Mouse (Mus musculus) layer of hippocampus, adult 2 months (tissue): ENCODE measurements around the gene Bpifb9b. TPM values are rescaled to one million over a fixed set of nuclear protein-coding genes. Genes with fewer than 3 reads are reported as not detected.
"Not testable (repeated sequence)": the region's sequence is repeated elsewhere in the genome, so short reads cannot be mapped to it uniquely, and the experiment has no call there.

ENCODE experiments used
- DNase-seq, 2 experiments: peaks; one replicate each; pipeline ENCODE4 v3.0.0; 2022; ENCODE audit warnings: low spot score in 2 of 2
- H3K27ac ChIP-seq: fragments of 200-600 bp; 2 replicates; pipeline ENCODE4 v1.8.1; 2022
- H3K4me3 ChIP-seq: fragments of 200-600 bp; 2 replicates; pipeline ENCODE4 v1.8.1; 2022; ENCODE audit warnings: mild to moderate bottlenecking
- CTCF ChIP-seq: fragments of 200-600 bp; conservative IDR thresholded peaks from 2 replicates; pipeline ENCODE4 v1.8.1; 2022; ENCODE audit warnings: antibody characterized with exemption, mild to moderate bottlenecking, moderate library complexity
- long read RNA-seq, 2 experiments: library from polyadenylated mRNA; stranded (forward); transcript quantifications; one replicate each; pipeline ENCODE4 v2.0.0; 2021; ENCODE audit warnings: borderline mapping rate in 2 of 2
- total RNA-seq, 2 experiments: library from RNA; stranded (reverse); gene quantifications; 2 replicates each; pipeline ENCODE4 v1.2.3; 2021

Gene Bpifb9b
- not detected for total RNA-seq
- long read RNA-seq, experiment 1 = 0 reads
- long read RNA-seq, experiment 2 = 0 reads

DNA sequence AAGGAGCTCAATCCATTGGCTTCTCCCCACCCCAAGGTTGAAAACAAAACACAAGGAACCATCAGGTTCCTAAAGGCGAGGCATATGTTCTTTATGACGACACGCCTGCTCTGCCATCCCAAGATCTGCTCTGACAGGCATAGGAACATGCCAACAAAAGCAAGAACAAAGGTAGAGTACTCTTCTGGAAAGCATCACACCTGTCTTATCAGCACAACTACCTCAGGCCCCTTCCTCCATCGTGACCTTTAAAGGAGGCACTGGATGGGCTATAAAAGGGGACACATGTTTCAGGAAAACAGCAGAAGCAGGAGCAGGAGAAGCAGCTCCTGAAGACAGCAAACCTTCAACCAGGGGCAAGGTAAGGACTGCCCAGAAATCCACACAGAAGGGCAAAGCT, at the start of gene Bpifb9b:
Gene Bpifb9b, plus strand, starts transcription at position 301 of the 400 bp plus-strand sequence.
- DNase-seq, H3K4me3 ChIP-seq, H3K27ac ChIP-seq: not testable (repeated sequence)

DNA sequence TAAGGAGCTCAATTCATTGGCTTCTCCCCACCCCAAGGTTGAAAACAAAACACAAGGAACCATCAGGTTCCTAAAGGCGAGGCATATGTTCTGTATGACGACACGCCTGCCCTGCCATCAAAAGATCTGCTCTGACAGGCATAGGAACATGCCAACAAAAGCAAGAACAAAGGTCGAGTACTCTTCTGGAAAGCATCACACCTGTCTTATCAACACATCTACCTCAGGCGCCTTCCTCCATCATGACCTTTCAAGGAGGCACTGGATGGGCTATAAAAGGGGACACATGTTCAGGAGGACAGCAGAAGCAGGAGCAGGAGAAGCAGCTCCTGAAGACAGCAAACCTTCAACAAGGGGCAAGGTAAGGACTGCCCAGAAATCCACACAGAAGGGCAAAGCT, 49.5 kb upstream of the Bpifb9b start, which contains the start of gene Bpifb9a:
Gene Bpifb9a, plus strand, starts transcription at position 301 of the 400 bp plus-strand sequence.
- H3K4me3 ChIP-seq, DNase-seq: not testable (repeated sequence)

DNA sequence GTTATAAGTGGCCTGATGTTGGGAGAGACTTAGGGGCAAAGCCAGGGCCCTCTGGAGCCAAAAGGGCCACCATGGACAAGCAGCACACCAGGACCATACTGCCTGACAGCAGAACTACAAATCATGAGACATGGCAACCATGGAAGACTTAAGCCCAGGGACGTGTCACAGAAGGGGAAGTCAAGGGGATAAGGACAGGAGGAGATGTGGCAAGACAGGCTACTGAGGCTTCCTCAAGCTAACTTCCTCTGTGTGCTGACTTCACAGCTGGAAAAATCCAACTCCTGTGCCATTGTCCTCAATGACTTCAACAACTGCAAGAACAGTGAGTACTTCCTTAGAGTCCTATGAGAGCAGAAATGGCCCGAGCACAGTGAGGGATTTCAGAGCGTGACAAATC, 42.6 kb upstream of the Bpifb9b start:
- DNase-seq, H3K27ac ChIP-seq: not testable (repeated sequence)

More for the DNA sequence above, 49.5 kb upstream of the Bpifb9b start, which contains the start of gene Bpifb9a:
- H3K27ac ChIP-seq = not testable (repeated sequence)

DNA sequence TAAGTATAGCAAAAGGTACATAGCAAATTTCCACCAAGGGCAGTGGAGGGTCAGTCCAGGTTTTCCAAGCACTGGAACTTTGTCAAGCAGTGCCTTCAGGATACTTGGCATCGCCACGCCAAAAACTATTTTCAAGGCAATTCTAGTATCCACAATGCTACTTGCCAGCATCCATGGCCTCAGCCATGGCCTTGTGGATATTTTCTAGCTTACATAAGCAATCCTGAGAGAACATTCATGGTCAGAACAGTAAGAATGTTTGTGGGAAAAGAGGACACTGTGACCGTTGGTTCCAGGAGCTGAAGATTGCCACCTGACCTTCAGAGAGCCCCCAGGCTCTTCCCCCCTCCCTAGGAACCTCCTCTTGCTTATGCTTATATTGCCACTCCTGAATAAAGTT, 15.2 kb upstream of the Bpifb9b start:
- not testable (repeated sequence) for DNase-seq, H3K4me3 ChIP-seq, H3K27ac ChIP-seq

More for the DNA sequence above, 42.6 kb upstream of the Bpifb9b start:
- H3K4me3 ChIP-seq = not testable (repeated sequence)

DNA sequence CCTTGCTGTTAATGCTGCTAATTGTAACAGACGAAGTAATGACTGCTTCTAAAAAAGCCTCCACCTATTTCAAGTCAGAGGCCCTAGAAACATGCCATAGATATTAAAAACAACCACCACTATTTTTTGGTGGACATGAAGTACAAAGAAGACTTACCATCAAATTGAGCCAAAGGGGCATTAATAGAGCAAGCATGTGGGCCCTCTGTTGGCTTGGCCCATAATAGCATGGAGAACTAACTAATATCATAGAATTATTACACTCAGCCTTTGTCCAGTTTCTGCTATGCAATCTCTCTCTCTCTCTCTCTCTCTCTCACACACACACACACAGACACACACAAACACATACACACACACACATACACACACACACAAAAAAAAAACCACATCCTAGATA, 14.2 kb upstream of the Bpifb9b start:
- DNase-seq = no peak
- Histone ChIP-seq H3K27ac (no peak overlapping the region), H3K4me3 (no peak overlapping the region)
- TF ChIP-seq CTCF = peak; percentile 57

DNA sequence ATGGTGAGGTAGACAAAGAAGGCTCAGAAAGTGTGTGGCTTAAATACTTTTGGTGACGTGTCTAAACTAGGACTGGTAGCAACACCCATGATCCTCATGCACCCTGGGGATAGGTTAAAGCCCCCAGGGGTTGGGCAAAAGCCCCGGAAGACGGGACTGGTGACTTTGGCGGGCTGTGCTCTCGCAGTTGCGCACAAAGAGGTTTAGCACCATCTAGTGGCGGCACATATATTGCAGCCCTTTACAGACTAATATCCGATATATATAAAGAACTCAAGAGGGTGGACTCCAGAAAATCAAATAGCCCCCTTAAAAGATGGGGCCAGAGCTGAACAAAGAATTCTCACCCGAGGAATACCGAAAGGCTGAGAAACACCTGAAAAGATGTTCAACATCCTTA, 12.3 kb upstream of the Bpifb9b start:
- not testable (repeated sequence) for H3K27ac ChIP-seq, H3K4me3 ChIP-seq
- peak in 1 of 2 experiments; percentile 54 for DNase-seq
- TF ChIP-seq CTCF = peak; percentile 78

DNA sequence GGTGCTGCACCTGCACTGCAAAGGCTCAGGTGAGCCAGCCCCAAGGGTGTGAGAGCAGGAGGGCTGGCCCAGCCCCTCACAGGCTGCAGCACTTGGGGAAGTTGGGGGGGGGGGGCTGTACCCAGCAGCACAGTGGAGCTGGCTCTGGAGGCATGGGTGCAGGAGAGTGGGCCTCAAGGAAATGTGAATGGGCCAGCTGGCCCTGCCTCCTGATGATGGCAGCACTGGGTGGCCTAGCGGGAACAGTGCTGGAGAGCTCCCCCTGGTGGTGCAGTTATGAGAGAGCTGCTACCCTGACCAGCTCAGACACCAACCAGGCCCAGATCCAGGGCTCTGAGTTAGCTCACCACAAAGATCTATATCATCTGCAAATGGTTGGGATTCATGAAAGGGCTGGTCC, 6.5 kb upstream of the Bpifb9b start:
- H3K27ac ChIP-seq = no peak overlapping the region
- H3K4me3 ChIP-seq = no peak overlapping the region
- TF ChIP-seq CTCF = peak; percentile 85
- peak; percentile 25 to 71 for DNase-seq

DNA sequence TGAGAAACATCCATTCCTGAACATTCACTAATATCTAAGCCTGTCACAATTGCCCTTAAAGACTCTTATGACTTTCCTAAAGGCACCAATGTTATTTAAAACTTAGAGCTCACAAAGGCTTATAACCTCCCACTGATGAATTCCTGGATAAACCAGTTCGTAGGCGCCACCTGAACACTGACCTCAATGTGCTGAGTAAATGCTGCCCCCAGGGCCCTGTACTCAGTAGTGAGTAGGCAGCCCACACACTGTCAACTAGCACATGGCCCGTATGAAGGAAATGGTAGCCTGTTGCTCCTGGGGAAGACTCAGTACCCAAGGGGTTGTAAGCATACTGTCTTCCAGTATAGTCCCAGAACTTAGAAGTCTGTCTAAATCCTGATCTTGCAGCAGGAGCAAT, 5.3 kb upstream of the Bpifb9b start:
- H3K27ac ChIP-seq = no peak overlapping the region
- H3K4me3 ChIP-seq = no peak overlapping the region
- no peak for DNase-seq
- no peak for TF ChIP-seq CTCF

DNA sequence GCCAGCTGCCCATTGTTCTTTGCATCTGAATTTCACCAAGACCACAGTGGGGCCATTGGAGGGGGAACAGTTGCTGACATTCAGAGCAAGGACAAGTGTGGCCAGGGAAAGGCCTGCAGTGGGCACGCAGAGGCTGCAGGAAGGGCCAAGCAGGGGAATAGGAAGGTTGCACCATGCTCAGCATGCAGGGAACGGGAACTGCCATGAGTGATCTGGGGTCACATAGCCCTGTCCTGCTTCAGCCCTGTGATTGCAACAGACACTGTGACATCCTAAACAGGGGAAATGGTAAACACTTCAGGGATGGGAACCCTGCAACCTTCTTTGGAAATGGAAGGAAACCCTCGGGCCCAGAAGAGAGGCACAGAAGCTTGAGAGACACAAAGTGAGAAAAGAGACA, 2.4 kb upstream of the Bpifb9b start:
- H3K27ac ChIP-seq, DNase-seq, H3K4me3 ChIP-seq: not testable (repeated sequence)

DNA sequence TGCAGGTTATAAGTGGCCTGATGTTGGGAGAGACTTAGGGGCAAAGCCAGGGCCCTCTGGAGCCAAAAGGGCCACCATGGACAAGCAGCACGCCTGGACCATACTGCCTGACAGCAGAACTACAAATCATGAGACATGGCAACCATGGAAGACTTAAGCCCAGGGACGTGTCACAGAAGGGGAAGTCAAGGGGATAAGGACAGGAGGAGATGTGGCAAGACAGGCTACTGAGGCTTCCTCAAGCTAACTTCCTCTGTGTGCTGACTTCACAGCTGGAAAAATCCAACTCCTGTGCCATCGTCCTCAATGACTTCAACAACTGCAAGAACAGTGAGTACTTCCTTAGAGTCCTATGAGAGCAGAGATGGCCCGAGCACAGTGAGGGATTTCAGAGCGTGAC, 6.7 kb downstream of the Bpifb9b start:
- H3K27ac ChIP-seq, DNase-seq, H3K4me3 ChIP-seq: not testable (repeated sequence)

DNA sequence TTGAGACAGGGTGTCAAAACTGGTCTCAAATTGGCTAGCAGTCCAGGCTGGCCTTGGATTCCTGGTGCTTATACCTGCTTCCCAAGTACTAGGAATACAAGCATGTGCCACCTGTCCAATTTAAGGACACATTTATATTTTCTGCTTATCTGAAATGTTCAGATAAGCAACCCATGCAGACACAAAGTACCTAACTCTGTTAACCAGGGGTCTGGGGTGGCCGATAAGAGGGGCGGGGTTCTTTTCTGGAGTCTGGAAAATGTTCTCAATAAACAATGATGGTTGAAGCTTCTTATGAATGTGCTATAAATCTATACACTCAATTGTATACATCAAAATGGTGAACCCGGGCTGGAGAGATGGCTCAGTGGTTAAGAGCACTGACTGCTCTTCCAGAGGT, 19.8 kb downstream of the Bpifb9b start:
- TF ChIP-seq CTCF = no peak
- no peak for DNase-seq
- Histone ChIP-seq H3K4me3 (no peak overlapping the region), H3K27ac (no peak overlapping the region)

DNA sequence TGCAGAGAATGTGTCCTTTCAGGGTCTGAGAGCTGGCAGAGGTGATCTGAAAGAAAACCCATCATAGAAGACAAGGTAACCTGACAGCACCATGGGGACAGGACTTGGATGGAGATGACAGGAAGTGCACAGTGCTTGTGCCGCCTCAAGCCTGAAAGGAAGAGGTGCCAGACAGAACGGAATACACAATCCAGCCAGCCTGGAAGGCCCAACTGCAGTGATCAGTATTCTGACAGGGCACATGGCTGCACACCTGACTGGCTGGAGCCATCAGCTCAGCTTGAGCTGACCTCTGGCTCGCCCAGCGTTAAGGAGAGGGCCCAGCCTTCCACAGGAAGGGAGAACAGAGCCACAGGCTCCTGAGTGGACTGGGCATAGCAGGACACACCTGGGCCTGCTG, 28.5 kb downstream of the Bpifb9b start:
- TF ChIP-seq CTCF = no peak
- H3K4me3 ChIP-seq = no peak overlapping the region
- no peak overlapping the region for H3K27ac ChIP-seq
- no peak for DNase-seq

DNA sequence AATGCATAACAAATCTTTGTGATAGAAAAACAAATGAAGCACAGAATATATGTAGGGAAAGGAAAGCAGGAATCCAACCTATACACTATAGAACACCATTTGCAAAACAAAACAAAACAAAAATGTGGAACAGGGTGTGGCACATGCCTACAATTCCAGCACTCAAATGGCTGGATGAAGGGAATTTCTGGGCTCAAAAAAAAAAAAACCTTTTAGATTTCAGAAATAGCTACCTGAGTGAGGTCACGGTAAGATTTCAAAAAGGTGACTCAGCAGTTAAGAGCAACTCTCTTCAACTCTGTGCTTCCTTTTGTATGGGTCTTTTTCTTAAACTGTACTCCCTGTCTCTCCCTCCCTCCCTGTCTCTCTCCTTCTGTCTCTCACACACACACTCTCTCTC, 31.1 kb downstream of the Bpifb9b start:
- Histone ChIP-seq H3K4me3 (no peak overlapping the region), H3K27ac (no peak overlapping the region)
- no peak for TF ChIP-seq CTCF
- DNase-seq = no peak

DNA sequence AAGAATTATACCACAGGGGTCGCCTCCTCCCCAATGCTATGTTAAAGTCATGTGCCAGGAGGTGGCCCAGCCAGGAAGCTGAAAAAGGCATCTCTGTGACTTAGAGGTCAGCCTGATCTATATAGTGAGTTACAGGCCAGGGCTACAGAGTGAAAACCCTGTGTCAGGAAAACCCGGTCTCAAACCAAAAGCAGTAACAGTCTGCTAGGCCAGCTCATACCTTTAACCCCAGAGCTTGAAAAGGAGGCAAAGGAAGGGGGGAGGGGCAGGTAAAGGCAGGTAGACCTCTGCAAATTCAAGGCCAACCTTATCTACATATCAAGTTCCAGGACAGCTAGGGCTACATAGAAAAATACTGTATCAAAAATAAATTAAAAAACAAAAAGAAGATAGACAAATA, 32.3 kb downstream of the Bpifb9b start:
- no peak for DNase-seq
- no peak for TF ChIP-seq CTCF
- no peak overlapping the region for H3K27ac ChIP-seq
- H3K4me3 ChIP-seq = no peak overlapping the region

DNA sequence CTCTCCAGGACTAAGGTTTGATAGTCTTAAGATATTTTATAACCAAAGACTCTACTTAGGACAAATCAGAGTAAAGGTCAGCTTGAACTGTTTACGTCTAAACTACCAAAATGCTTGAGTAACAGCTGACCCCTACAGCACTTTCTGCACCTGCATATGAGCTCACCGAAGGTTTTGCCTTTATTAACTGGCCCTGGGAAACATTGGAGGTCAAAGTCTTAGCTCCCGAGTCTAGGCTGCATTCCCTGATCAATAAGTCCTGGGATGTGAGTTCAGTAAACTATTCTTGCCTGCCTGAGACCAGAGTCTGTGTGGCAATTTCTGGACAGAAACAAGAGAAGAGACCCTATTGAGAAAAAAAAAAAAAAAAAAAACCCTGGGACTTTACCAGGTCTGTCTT, 41.1 kb downstream of the Bpifb9b start:
- no peak for DNase-seq
- TF ChIP-seq CTCF = no peak
- no peak overlapping the region for H3K4me3 ChIP-seq
- no peak overlapping the region for H3K27ac ChIP-seq

DNA sequence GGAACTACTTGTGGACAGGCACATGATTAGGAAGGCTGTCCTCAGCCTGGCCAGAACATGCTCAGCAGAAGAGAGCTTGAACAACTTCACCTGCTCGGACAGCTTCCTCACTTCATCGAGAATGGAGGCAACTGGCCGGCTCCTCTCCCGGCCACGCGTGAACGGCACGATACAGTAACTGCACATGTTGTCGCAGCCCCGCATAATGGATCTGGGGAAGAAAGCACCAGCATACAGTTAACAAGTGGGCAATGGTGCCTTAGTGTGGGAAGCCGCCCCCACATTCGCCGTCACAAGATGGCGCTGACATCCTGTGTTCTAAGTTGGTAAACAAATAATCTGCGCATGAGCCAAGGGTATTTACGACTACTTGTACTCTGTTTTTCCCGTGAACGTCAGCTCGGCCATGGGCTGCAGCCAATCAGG, 47.0 kb downstream of the Bpifb9b start:
- not testable (repeated sequence) for DNase-seq, H3K4me3 ChIP-seq, H3K27ac ChIP-seq
